Mouse (Mus musculus) myocyte (in vitro differentiated cells): Measurements from ENCODE around the gene Sema6c. TPM values are rescaled to one million over a fixed set of nuclear protein-coding genes. Genes with fewer than 3 reads are reported as not detected.

Source experiments
- H3K27me3 ChIP-seq: one replicate; pipeline ENCODE4 v1.6.1; 2011; ENCODE audit not compliant: control insufficient read depth, insufficient read depth, insufficient read length
- H3K36me3 ChIP-seq: one replicate; pipeline ENCODE4 v1.6.1; 2011; ENCODE audit not compliant: control insufficient read depth, insufficient read depth
- H3K4me2 ChIP-seq: one replicate; pipeline ENCODE4 v1.6.1; 2011; ENCODE audit warnings: low read depth, control low read depth
- H3K4me3 ChIP-seq: one replicate; pipeline ENCODE4 v1.5.1; 2011; ENCODE audit warnings: mild to moderate bottlenecking, control low read depth, moderate library complexity
- H3K79me2 ChIP-seq: one replicate; pipeline ENCODE4 v1.6.1; 2011; ENCODE audit not compliant: control insufficient read depth, insufficient read depth
- H3ac ChIP-seq: one replicate; pipeline ENCODE4 v1.6.1; 2011; ENCODE audit not compliant: control insufficient read depth, insufficient read length
- CEBPB ChIP-seq: IDR thresholded peaks from 2 replicates; pipeline ENCODE4 v1.6.1; 2011; ENCODE audit warnings: mild to moderate bottlenecking, moderate library complexity; ENCODE audit not compliant: poor library complexity, insufficient read depth, severe bottlenecking
- E2F4 ChIP-seq: IDR thresholded peaks from one replicate; pipeline ENCODE4 v1.6.1; 2011; ENCODE audit warnings: mild to moderate bottlenecking, control low read depth, moderate library complexity; ENCODE audit not compliant: insufficient read depth
- MAX ChIP-seq: IDR thresholded peaks from one replicate; pipeline ENCODE4 v1.6.1; 2011; ENCODE audit warnings: low read depth, mild to moderate bottlenecking, control low read depth
- MYOD1 ChIP-seq, 3 experiments: IDR thresholded peaks; one replicate each; pipeline ENCODE4 v1.6.1; 2011; ENCODE audit warnings: control low read depth in 2 of 3, low read depth in 2 of 3, mild to moderate bottlenecking in 2 of 3, moderate library complexity in 1 of 3; ENCODE audit not compliant: insufficient read length in 2 of 3, control insufficient read depth in 1 of 3
- MYOG ChIP-seq, 3 experiments: IDR thresholded peaks; one replicate each; pipeline ENCODE4 v1.6.1; 2011; ENCODE audit warnings: control low read depth in 2 of 3, low read depth in 2 of 3, mild to moderate bottlenecking in 2 of 3; ENCODE audit not compliant: insufficient read length in 2 of 3, control insufficient read depth in 1 of 3, insufficient read depth in 1 of 3
- POLR2A ChIP-seq: IDR thresholded peaks from one replicate; pipeline ENCODE4 v1.6.1; 2011; ENCODE audit warnings: low read depth, mild to moderate bottlenecking, control low read depth, moderate library complexity; ENCODE audit not compliant: insufficient read length
- POLR2AphosphoS2 ChIP-seq: IDR thresholded peaks from one replicate; pipeline ENCODE4 v1.6.1; 2011; ENCODE audit warnings: low read depth, control low read depth; ENCODE audit not compliant: insufficient read length
- REST ChIP-seq: IDR thresholded peaks from one replicate; pipeline ENCODE4 v1.6.1; 2011; ENCODE audit warnings: mild to moderate bottlenecking, control low read depth, moderate library complexity; ENCODE audit not compliant: insufficient read depth, insufficient read length
- SRF ChIP-seq: IDR thresholded peaks from one replicate; pipeline ENCODE4 v1.6.1; 2011; ENCODE audit warnings: low read depth; ENCODE audit not compliant: control insufficient read depth, insufficient read length
- TCF12 ChIP-seq: IDR thresholded peaks from one replicate; pipeline ENCODE4 v1.6.1; 2011; ENCODE audit warnings: mild to moderate bottlenecking, control low read depth; ENCODE audit not compliant: poor library complexity, insufficient read depth, severe bottlenecking
- TCF3 ChIP-seq: IDR thresholded peaks from one replicate; pipeline ENCODE4 v1.6.1; 2011; ENCODE audit warnings: low read depth, control low read depth; ENCODE audit not compliant: insufficient read length
- USF1 ChIP-seq: IDR thresholded peaks from one replicate; pipeline ENCODE4 v1.6.1; 2011; ENCODE audit warnings: low read depth, mild to moderate bottlenecking, control low read depth, moderate library complexity
- polyA plus RNA-seq: library from polyadenylated mRNA; unstranded; fragments of >200 nt; fragmentation: generic; extraction: Trizol; gene quantifications from one replicate; pipeline ENCODE4 v1.2.1, GENCODE M21; 2012; ENCODE audit warnings: missing spikeins

Sema6c gene
- polyA plus RNA-seq: 29.0 TPM

- peak within 1 kb of the TSS; percentile 83 for H3K4me3 ChIP-seq
- no peaks in the 10 kb centered on the region for H3K36me3 ChIP-seq
- peak; percentile 62 for TF ChIP-seq POLR2A
- TF ChIP-seq E2F4: no peak
- TF ChIP-seq POLR2AphosphoS2: peak; percentile 72
- H3K79me2 ChIP-seq: no peaks in the 10 kb centered on the region
- peak within 1 kb of the TSS; percentile 97 for H3K4me2 ChIP-seq
- H3K27me3 ChIP-seq: no peaks in the 10 kb centered on the region
- peak within 1 kb of the TSS; percentile 13 for H3ac ChIP-seq
These were observed at the start of gene Sema6c for GRCm38 (mm10) chr3:95159987-95160963. Gene Sema6c, plus strand, starts transcription at chr3:95160457.

GRCm38 (mm10) chr3:95110911-95111726, 49.1 kb upstream of the Sema6c start, which contains the start of gene Vps72:
Gene Vps72, plus strand, starts transcription at chr3:95111022.
- Histone ChIP-seq H3K4me2 (peak within 1 kb of the TSS; percentile 63), H3K36me3 (no peaks in the 10 kb centered on the region), H3ac (peak within 1 kb of the TSS; percentile 5), H3K27me3 (no peaks in the 10 kb centered on the region), H3K79me2 (peaks cover 30% of the 10 kb centered on the region), H3K4me3 (peak within 1 kb of the TSS; percentile 73)
- TF ChIP-seq CEBPB (0 out of 2 replicates have a peak, but pooled peaks have one; percentile 1), POLR2A (peak; percentile 64), MAX (no peak), USF1 (no peak), REST (no peak), POLR2AphosphoS2 (peak; percentile 32), MYOD1 (IDR thresholded peaks at IDR 0.05; ENCODE audit: control insufficient read depth in 1 of 3, insufficient read length in 2 of 3, low read depth in 2 of 3) (no peak), TCF12 (no peak), SRF (peak; percentile 85), TCF3 (no peak), E2F4 (no peak), MYOG (IDR thresholded peaks at IDR 0.05; ENCODE audit: control insufficient read depth in 1 of 3, insufficient read depth in 1 of 3, insufficient read length in 2 of 3, low read depth in 2 of 3) (peak in 1 of 3 experiments; percentile 22)

GRCm38 (mm10) chr3:95112760-95113159, 47.5 kb upstream of the Sema6c start:
- TF ChIP-seq SRF: no peak
- no peak for TF ChIP-seq POLR2A
- no peak for TF ChIP-seq USF1
- TF ChIP-seq TCF3: no peak
- no peak for TF ChIP-seq MYOG (IDR thresholded peaks at IDR 0.05; ENCODE audit: control insufficient read depth in 1 of 3, insufficient read depth in 1 of 3, insufficient read length in 2 of 3, low read depth in 2 of 3)
- no peak for TF ChIP-seq REST
- TF ChIP-seq MYOD1 (IDR thresholded peaks at IDR 0.05; ENCODE audit: control insufficient read depth in 1 of 3, insufficient read length in 2 of 3, low read depth in 2 of 3): no peak
- no peak for TF ChIP-seq E2F4
- no peak for TF ChIP-seq POLR2AphosphoS2
- H3K4me2 ChIP-seq: peak overlapping the region; percentile 63
- no peaks in the 10 kb centered on the region for H3K36me3 ChIP-seq
- peaks cover 24% of the 10 kb centered on the region for H3K79me2 ChIP-seq
- H3ac ChIP-seq: no peak overlapping the region
- H3K27me3 ChIP-seq: no peaks in the 10 kb centered on the region
- H3K4me3 ChIP-seq: no peak overlapping the region

- Histone ChIP-seq H3K36me3 (peaks cover 7% of the 10 kb centered on the region), H3K27me3 (no peaks in the 10 kb centered on the region), H3K4me2 (peak overlapping the region; percentile 24), H3ac (no peak overlapping the region), H3K79me2 (peaks cover 12% of the 10 kb centered on the region), H3K4me3 (no peak overlapping the region)
- TF ChIP-seq TCF12 (no peak), TCF3 (no peak), POLR2A (no peak), MYOG (IDR thresholded peaks at IDR 0.05; ENCODE audit: control insufficient read depth in 1 of 3, insufficient read depth in 1 of 3, insufficient read length in 2 of 3, low read depth in 2 of 3) (no peak), CEBPB (no peak), REST (no peak), MAX (no peak), E2F4 (no peak)
These were observed 42.5 kb upstream of the Sema6c start for GRCm38 (mm10) chr3:95117751-95118150.
